Mouse (Mus musculus) CH12.LX (cell line): ENCODE measurements around the gene Cd7. TPM values are rescaled to one million over a fixed set of nuclear protein-coding genes. Genes with fewer than 3 reads are reported as not detected.

ENCODE experiments used
- DNase-seq: peaks from one replicate; pipeline ENCODE4 v3.0.0-alpha.2; 2013; ENCODE audit errors: extremely low read depth
- H3K27ac ChIP-seq: 2 replicates; pipeline ENCODE4 v1.5.1; 2012; ENCODE audit warnings: low read depth, mild to moderate bottlenecking, control low read depth, moderate library complexity; ENCODE audit not compliant: insufficient read depth
- H3K27me3 ChIP-seq: replicated peaks from 2 replicates; pipeline ENCODE3; 2012; ENCODE audit warnings: inconsistent platforms
- H3K36me3 ChIP-seq, 2 experiments: replicated peaks in 1 of 2; 2 replicates each; pipeline versions ENCODE3 to v1.6.1; 2012; ENCODE audit warnings: inconsistent platforms in 1 of 2, low read length in 1 of 2, mild to moderate bottlenecking in 1 of 2, mixed read lengths in 1 of 2, moderate library complexity in 1 of 2; ENCODE audit not compliant: control insufficient read depth in 1 of 2, insufficient read depth in 1 of 2
- H3K4me1 ChIP-seq, 2 experiments: 2 replicates each; pipeline ENCODE4 v1.6.1; 2012; ENCODE audit warnings: inconsistent platforms in 1 of 2, moderate library complexity in 1 of 2; ENCODE audit not compliant: insufficient read depth in 2 of 2, control insufficient read depth in 1 of 2
- H3K4me2 ChIP-seq: 2 replicates; pipeline ENCODE4 v1.6.1; 2012; ENCODE audit warnings: low read depth, mild to moderate bottlenecking, control low read depth; ENCODE audit not compliant: poor library complexity, insufficient read depth, severe bottlenecking
- H3K4me3 ChIP-seq, 3 experiments: fragments of 150-350 bp in 1 of 3; sonication (generic) in 1 of 3; replicated peaks in 1 of 3; 2 replicates each; pipeline versions ENCODE3 to v1.5.1; 2011 to 2012; ENCODE audit warnings: low read depth in 2 of 3, low read length in 2 of 3, mild to moderate bottlenecking in 2 of 3, moderate library complexity in 2 of 3, control low read depth in 1 of 3, improper control_type of control experiment in 1 of 3, inconsistent platforms in 1 of 3, mixed read lengths in 1 of 3; ENCODE audit not compliant: poor library complexity in 1 of 3
- H3K79me2 ChIP-seq: replicated peaks from 2 replicates; pipeline ENCODE4 v1.6.1; 2012; ENCODE audit warnings: mild to moderate bottlenecking, moderate library complexity; ENCODE audit not compliant: control insufficient read depth, poor library complexity, insufficient read depth, severe bottlenecking; ENCODE audit errors: extremely low read depth
- H3K9ac ChIP-seq: 2 replicates; pipeline ENCODE4 v1.6.1; 2012; ENCODE audit warnings: low read depth, mild to moderate bottlenecking, control low read depth, moderate library complexity; ENCODE audit not compliant: insufficient read depth
- H3K9me3 ChIP-seq: replicated peaks from 2 replicates; pipeline ENCODE3; 2012; ENCODE audit warnings: low read length, inconsistent platforms, mixed read lengths
- BHLHE40 ChIP-seq: IDR thresholded peaks from 2 replicates; pipeline ENCODE4 v1.6.1; 2011; ENCODE audit warnings: mild to moderate bottlenecking, low read depth, low read length, improper control_type of control experiment
- CHD1 ChIP-seq: IDR thresholded peaks from 2 replicates; pipeline ENCODE4 v1.6.1; 2012; ENCODE audit warnings: low read depth, low read length, improper control_type of control experiment, inconsistent platforms
- CHD2 ChIP-seq: IDR thresholded peaks from 2 replicates; pipeline ENCODE4 v1.6.1; 2011; ENCODE audit warnings: low read length, improper control_type of control experiment
- CTCF ChIP-seq, 2 experiments: IDR thresholded peaks in 1 of 2; conservative IDR thresholded peaks in 1 of 2; 2 replicates each; pipeline ENCODE4 v1.5.1; 2011 to 2012; ENCODE audit warnings: low read depth in 2 of 2, low read length in 2 of 2, improper control_type of control experiment in 1 of 2, inconsistent platforms in 1 of 2, mild to moderate bottlenecking in 1 of 2, moderate library complexity in 1 of 2
- E2F4 ChIP-seq: IDR thresholded peaks from 2 replicates; pipeline ENCODE4 v1.6.1; 2011; ENCODE audit warnings: low read depth, low read length, improper control_type of control experiment; ENCODE audit not compliant: insufficient replicate concordance
- ELF1 ChIP-seq: IDR thresholded peaks from 2 replicates; pipeline ENCODE4 v1.6.1; 2014; ENCODE audit warnings: low read depth, mild to moderate bottlenecking, inconsistent platforms, low read length, improper control_type of control experiment
- EP300 ChIP-seq: IDR thresholded peaks from 2 replicates; pipeline ENCODE4 v1.6.1; 2011; ENCODE audit warnings: low read length, improper control_type of control experiment
- ETS1 ChIP-seq: conservative IDR thresholded peaks from 2 replicates; pipeline ENCODE4 v1.6.1; 2012; ENCODE audit warnings: low read depth, mild to moderate bottlenecking, inconsistent platforms, low read length, improper control_type of control experiment, moderate library complexity
- GABPA ChIP-seq: IDR thresholded peaks from 2 replicates; pipeline ENCODE4 v1.6.1; 2012; ENCODE audit warnings: low read depth, low read length, improper control_type of control experiment, inconsistent platforms; ENCODE audit not compliant: insufficient replicate concordance
- HCFC1 ChIP-seq: IDR thresholded peaks from 2 replicates; pipeline ENCODE4 v1.6.1; 2012; ENCODE audit warnings: low read depth, mild to moderate bottlenecking, inconsistent platforms, low read length, improper control_type of control experiment
- IRF4 ChIP-seq: IDR thresholded peaks from 2 replicates; pipeline ENCODE4 v1.6.1; 2014; ENCODE audit warnings: low read depth, mild to moderate bottlenecking, inconsistent platforms, low read length, improper control_type of control experiment
- JUN ChIP-seq: IDR thresholded peaks from 2 replicates; pipeline ENCODE4 v1.6.1; 2011; ENCODE audit warnings: low read depth, mild to moderate bottlenecking, low read length, improper control_type of control experiment, moderate library complexity; ENCODE audit not compliant: insufficient read depth
- JUND ChIP-seq: conservative IDR thresholded peaks from 2 replicates; pipeline ENCODE4 v1.6.1; 2011; ENCODE audit warnings: low read depth, low read length, improper control_type of control experiment
- KAT2A ChIP-seq: IDR thresholded peaks from 2 replicates; pipeline ENCODE4 v1.6.1; 2012; ENCODE audit warnings: low read length, improper control_type of control experiment, inconsistent platforms; ENCODE audit not compliant: insufficient replicate concordance
- MAFK ChIP-seq: IDR thresholded peaks from 2 replicates; pipeline ENCODE4 v1.6.1; 2011; ENCODE audit warnings: low read length, improper control_type of control experiment; ENCODE audit not compliant: insufficient replicate concordance
- MAX ChIP-seq: IDR thresholded peaks from 2 replicates; pipeline ENCODE4 v1.6.1; 2011; ENCODE audit warnings: low read length, improper control_type of control experiment
- MAZ ChIP-seq: IDR thresholded peaks from 2 replicates; pipeline ENCODE4 v1.6.1; 2012; ENCODE audit warnings: low read depth, mild to moderate bottlenecking, inconsistent platforms, low read length, improper control_type of control experiment, moderate library complexity
- MEF2A ChIP-seq: IDR thresholded peaks from 2 replicates; pipeline ENCODE4 v1.6.1; 2014; ENCODE audit warnings: low read depth, mild to moderate bottlenecking, inconsistent platforms, low read length, improper control_type of control experiment, borderline replicate concordance
- MXI1 ChIP-seq: IDR thresholded peaks from 2 replicates; pipeline ENCODE4 v1.6.1; 2011; ENCODE audit warnings: mild to moderate bottlenecking, low read depth, low read length, improper control_type of control experiment
- MYC ChIP-seq: IDR thresholded peaks from 2 replicates; pipeline ENCODE4 v1.6.1; 2011; ENCODE audit warnings: low read depth, mild to moderate bottlenecking, improper control_type of control experiment, low read length
- NELFE ChIP-seq: IDR thresholded peaks from 2 replicates; pipeline ENCODE4 v1.6.1; 2011; ENCODE audit warnings: low read depth, low read length, improper control_type of control experiment
- NRF1 ChIP-seq: IDR thresholded peaks from 2 replicates; pipeline ENCODE4 v1.6.1; 2014; ENCODE audit warnings: low read depth, mild to moderate bottlenecking, inconsistent platforms, low read length, improper control_type of control experiment, moderate library complexity
- PAX5 ChIP-seq: IDR thresholded peaks from 2 replicates; pipeline ENCODE4 v1.6.1; 2012; ENCODE audit warnings: low read length, inconsistent platforms, mixed read lengths
- POLR2A ChIP-seq: IDR thresholded peaks from 2 replicates; pipeline ENCODE4 v1.6.1; 2011; ENCODE audit warnings: low read depth, mild to moderate bottlenecking, improper control_type of control experiment, low read length
- POLR2AphosphoS2 ChIP-seq: IDR thresholded peaks from 2 replicates; pipeline ENCODE4 v1.6.1; 2011; ENCODE audit warnings: low read depth, low read length, improper control_type of control experiment
- RAD21 ChIP-seq: IDR thresholded peaks from 2 replicates; pipeline ENCODE4 v1.6.1; 2011; ENCODE audit warnings: low read depth, mild to moderate bottlenecking, low read length, improper control_type of control experiment, moderate library complexity
- RCOR1 ChIP-seq: conservative IDR thresholded peaks from 2 replicates; pipeline ENCODE4 v1.6.1; 2012; ENCODE audit warnings: low read depth, mild to moderate bottlenecking, inconsistent platforms, low read length, improper control_type of control experiment
- SIN3A ChIP-seq: IDR thresholded peaks from 2 replicates; pipeline ENCODE4 v1.6.1; 2012; ENCODE audit warnings: low read length, improper control_type of control experiment, inconsistent platforms
- SMC3 ChIP-seq: IDR thresholded peaks from 2 replicates; pipeline ENCODE4 v1.6.1; 2011; ENCODE audit warnings: low read depth, low read length, improper control_type of control experiment
- TBP ChIP-seq: conservative IDR thresholded peaks from 2 replicates; pipeline ENCODE4 v1.6.1; 2011; ENCODE audit warnings: low read depth, low read length, improper control_type of control experiment
- TCF12 ChIP-seq: IDR thresholded peaks from 2 replicates; pipeline ENCODE4 v1.6.1; 2014; ENCODE audit warnings: low read depth, mild to moderate bottlenecking, inconsistent platforms, low read length, improper control_type of control experiment
- UBTF ChIP-seq: IDR thresholded peaks from 2 replicates; pipeline ENCODE4 v1.6.1; 2012; ENCODE audit warnings: low read depth, mild to moderate bottlenecking, inconsistent platforms, low read length, improper control_type of control experiment, moderate library complexity
- USF1 ChIP-seq: IDR thresholded peaks from 2 replicates; pipeline ENCODE4 v1.6.1; 2014; ENCODE audit warnings: low read depth, mild to moderate bottlenecking, inconsistent platforms, low read length, improper control_type of control experiment
- USF2 ChIP-seq: conservative IDR thresholded peaks from 2 replicates; pipeline ENCODE4 v1.6.1; 2011; ENCODE audit warnings: low read depth, low read length, improper control_type of control experiment
- ZC3H11A ChIP-seq: IDR thresholded peaks from 2 replicates; pipeline ENCODE4 v1.6.1; 2012; ENCODE audit warnings: low read depth, mild to moderate bottlenecking, inconsistent platforms, low read length, improper control_type of control experiment
- ZKSCAN1 ChIP-seq: IDR thresholded peaks from 2 replicates; pipeline ENCODE4 v1.6.1; 2012; ENCODE audit warnings: low read depth, inconsistent platforms, low read length, improper control_type of control experiment, borderline replicate concordance
- ZMIZ1 ChIP-seq: IDR thresholded peaks from 2 replicates; pipeline ENCODE4 v1.6.1; 2012; ENCODE audit warnings: low read depth, mild to moderate bottlenecking, inconsistent platforms, low read length, improper control_type of control experiment
- ZNF384 ChIP-seq: IDR thresholded peaks from 2 replicates; pipeline ENCODE4 v1.6.1; 2012; ENCODE audit warnings: low read depth, low read length, improper control_type of control experiment, inconsistent platforms
- dilution Hi-C: fragments of 300-500 bp; cut with MboI; formaldehyde crosslinking; loops from 2 replicates; pipeline ENCODE4 v1.14.3; 2020; ENCODE audit warnings: low sequenced_read_pairs; ENCODE audit not compliant: extremely low pct_unique_long_range_greater_than_20kb, extremely low pct_ligation_motif_present
- in situ Hi-C: fragments of 300-500 bp; cut with MboI; formaldehyde crosslinking; loops from 3 replicates; pipeline ENCODE4 v1.14.3; 2019; ENCODE audit warnings: low sequenced_read_pairs, low pct_ligation_motif_present, low pct_unique_long_range_greater_than_20kb, mixed read lengths
- polyA plus RNA-seq: library from polyadenylated mRNA; unstranded; fragments of >175 nt; gene quantifications from 2 replicates; pipeline ENCODE4 v1.2.1, GENCODE M21; 2012; ENCODE audit warnings: low read depth; ENCODE audit not compliant: insufficient read length
- total RNA-seq, 2 experiments: library from RNA; depleted of rRNA; stranded (reverse); fragments of 300-350 nt in 1 of 2; fragments of >200 nt in 1 of 2; gene quantifications; 2 replicates each; pipeline ENCODE4 v1.2.3; 2012 to 2014

Gene Cd7
- total and polyA plus RNA-seq, 3 experiments = 0.82 to 2.7 (median 1.0) TPM

DNA sequence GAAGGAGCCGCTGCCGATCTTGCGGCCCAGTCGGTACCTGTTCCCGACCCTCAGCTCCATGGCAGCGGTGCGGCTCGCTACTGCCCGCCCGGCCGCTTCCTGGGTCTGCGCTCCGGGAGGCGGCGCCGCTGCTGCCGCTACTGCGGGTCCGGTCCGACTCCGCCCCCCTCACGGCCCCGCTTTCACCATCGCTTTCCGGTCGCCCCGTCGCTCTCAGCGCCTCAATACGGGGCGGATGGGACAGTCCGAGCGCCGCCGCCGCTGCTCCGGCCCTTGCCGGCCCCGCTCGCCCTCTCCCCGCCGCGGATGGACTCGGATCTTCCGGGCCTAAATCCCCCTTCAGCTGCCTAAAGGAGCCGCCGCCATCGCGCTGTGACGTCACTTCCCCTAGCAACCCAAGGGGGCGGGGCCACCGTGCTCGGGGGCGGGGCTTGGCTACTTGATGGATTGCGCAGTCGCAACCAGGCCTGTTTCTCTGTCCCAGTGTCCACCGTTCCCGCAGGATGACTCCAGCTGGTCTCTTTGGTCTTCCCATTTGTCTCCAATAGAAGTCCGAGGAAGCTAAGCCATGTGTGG is 48.2 kb downstream of the Cd7 start, which contains the start of gene Csnk1d:
Gene Csnk1d, minus strand, starts transcription at position 380 of the 576 bp plus-strand sequence.
- Histone ChIP-seq H3K4me1 (peaks cover 22 to 48% of the 10 kb centered on the region in 2 experiments), H3K27me3 (no peaks in the 10 kb centered on the region), H3K79me2 (peaks cover 48% of the 10 kb centered on the region), H3K9me3 (no peaks in the 10 kb centered on the region), H3K36me3 (peaks cover 11 to 58% of the 10 kb centered on the region in 2 experiments), H3K9ac (peak within 1 kb of the TSS; percentile 100), H3K4me3 (peak within 1 kb of the TSS; percentile 77 to 95 (median 93)), H3K27ac (peak within 1 kb of the TSS; percentile 70), H3K4me2 (peak within 1 kb of the TSS; percentile 91)
- in situ Hi-C loops = no loop called here
- dilution Hi-C loops = no loop called here
- peak; percentile 95 for DNase-seq
- TF ChIP-seq RAD21 (no peak), MAZ (peak; percentile 55; the same call in 1 of the 2 replicates), HCFC1 (peak; percentile 72), BHLHE40 (no peak), JUN (no peak), GABPA (no peak), KAT2A (peak; percentile 100), SIN3A (peak; percentile 66), ETS1 (no peak), MYC (0 out of 2 replicates have a peak, but pooled peaks have one; percentile 25), TCF12 (peak; percentile 71), TBP (peak; percentile 63; the same call in 1 of the 2 replicates), MAFK (no peak), USF2 (no peak), SMC3 (no peak), MXI1 (peak; percentile 84), POLR2AphosphoS2 (peak; percentile 87; the same call in 1 of the 2 replicates), PAX5 (no peak), CHD2 (no peak; the same call in 1 of the 2 replicates), ZKSCAN1 (no peak; the same call in 1 of the 2 replicates), NELFE (peak; percentile 62), POLR2A (peak; percentile 74), IRF4 (peak; percentile 67; the same call in 1 of the 2 replicates), MEF2A (peak; percentile 44), MAX (peak; percentile 78), ZMIZ1 (peak; percentile 57), CTCF (conservative IDR thresholded peaks at IDR 0.05 in 1 of 2, IDR thresholded peaks at IDR 0.05 in 1 of 2; ENCODE audit: low read depth in 2 of 2, low read length in 2 of 2) (no peak), ZNF384 (no peak), ELF1 (peak; percentile 82), EP300 (no peak), CHD1 (no peak), JUND (no peak), USF1 (no peak), E2F4 (no peak), RCOR1 (no peak), NRF1 (peak; percentile 84), UBTF (peak; percentile 87; the same call in 1 of the 2 replicates), ZC3H11A (no peak; the same call in 1 of the 2 replicates)
